Mouse (Mus musculus) T-helper 1 cell (primary cell): Measurements from ENCODE around the gene Psenen.

Source experiments
- in situ Hi-C: fragments of 300-600 bp; cut with MboI, MseI; formaldehyde crosslinking; loops from one replicate; pipeline ENCODE4 v1.15.1; 2025; ENCODE audit warnings: high pct_unique_total_duplicates

Psenen gene

GRCm38 (mm10) chr7:30563117-30563905, at the start of gene Psenen, which contains the start of the genes U2af1l4 and Gm49396:
Psenen (minus strand) TSS chr7:30563627.
U2af1l4 (plus strand) TSS chr7:30563301.
Gm49396 (plus strand) TSS chr7:30563344.
- in situ Hi-C loops = no loop called here

GRCm38 (mm10) chr7:30612654-30613402, 49.4 kb upstream of the Psenen start, which contains the start of gene Upk1a:
Upk1a (minus strand) TSS chr7:30612847.
- in situ Hi-C loops = no loop called here

- in situ Hi-C loops = no loop called here
Measured at GRCm38 (mm10) chr7:30610043-30610442, 46.6 kb upstream of the Psenen start.

GRCm38 (mm10) chr7:30608476-30608875, 45.0 kb upstream of the Psenen start:
- in situ Hi-C loops = no loop called here

- in situ Hi-C loops = no loop called here
Measured at GRCm38 (mm10) chr7:30607706-30608309, 44.4 kb upstream of the Psenen start.

GRCm38 (mm10) chr7:30604944-30605343, 41.5 kb upstream of the Psenen start:
- in situ Hi-C loops = no loop called here

GRCm38 (mm10) chr7:30604424-30604823, 41.0 kb upstream of the Psenen start:
- in situ Hi-C loops = no loop called here

GRCm38 (mm10) chr7:30602583-30602982, 39.2 kb upstream of the Psenen start:
- in situ Hi-C loops = no loop called here

GRCm38 (mm10) chr7:30600651-30601050, 37.2 kb upstream of the Psenen start:
- in situ Hi-C loops = no loop called here

- in situ Hi-C loops = loop anchor here (5.0 kb wide), 1 partner anchor 823 kb away; no protein-coding TSS in a partner anchor
Measured at GRCm38 (mm10) chr7:30599933-30600353, 36.5 kb upstream of the Psenen start.

GRCm38 (mm10) chr7:30598786-30599185, 35.4 kb upstream of the Psenen start, which contains the start of gene Zbtb32:
Zbtb32 (minus strand) TSS chr7:30598909.
- in situ Hi-C loops = loop anchor here (5.0 kb wide), 1 partner anchor 821 kb away; no protein-coding TSS in a partner anchor

- in situ Hi-C loops = loop anchor here (5.0 kb wide), 1 partner anchor 820 kb away; no protein-coding TSS in a partner anchor
Measured at GRCm38 (mm10) chr7:30596811-30597210, 33.4 kb upstream of the Psenen start.

- in situ Hi-C loops = loop anchor here (5.0 kb wide), 1 partner anchor 819 kb away; no protein-coding TSS in a partner anchor
Measured at GRCm38 (mm10) chr7:30596093-30596492, 32.7 kb upstream of the Psenen start.

- in situ Hi-C loops = loop anchor here (5.0 kb wide), 1 partner anchor 817 kb away; no protein-coding TSS in a partner anchor
Measured at GRCm38 (mm10) chr7:30594510-30595024, 31.1 kb upstream of the Psenen start.

- in situ Hi-C loops = no loop called here
Measured at GRCm38 (mm10) chr7:30593579-30594509, 30.4 kb upstream of the Psenen start.

- in situ Hi-C loops = no loop called here
Measured at GRCm38 (mm10) chr7:30592772-30593423, 29.5 kb upstream of the Psenen start.

GRCm38 (mm10) chr7:30591605-30591951, 28.2 kb upstream of the Psenen start:
- in situ Hi-C loops = no loop called here

- in situ Hi-C loops = no loop called here
Measured at GRCm38 (mm10) chr7:30590927-30591604, 27.6 kb upstream of the Psenen start.
